Mouse (Mus musculus) embryonic facial prominence, embryonic 12.5 days (tissue): Measurements from ENCODE around the gene Dnajc13. TPM values are rescaled to one million over a fixed set of nuclear protein-coding genes. Genes with fewer than 3 reads are reported as not detected.

Source experiments
- ATAC-seq: fragments of 200-750 bp; cut with Nextera tagmentation; 2 replicates; pipeline ENCODE4 v1.8.0; 2017; ENCODE audit not compliant: insufficient number of reproducible peaks, insufficient read depth, low FRiP score, low TSS enrichment
- H3K27ac ChIP-seq: fragments of 300-500 bp; sonication (generic); 2 replicates; pipeline ENCODE4 v1.5.1; 2016; ENCODE audit warnings: mild to moderate bottlenecking
- H3K27me3 ChIP-seq: fragments of 300-500 bp; sonication (generic); 2 replicates; pipeline ENCODE4 v1.6.1; 2016; ENCODE audit warnings: mild to moderate bottlenecking, moderate library complexity
- H3K36me3 ChIP-seq: fragments of 300-500 bp; sonication (generic); 2 replicates; pipeline ENCODE4 v1.6.1; 2016; ENCODE audit warnings: mild to moderate bottlenecking
- H3K4me1 ChIP-seq: fragments of 300-500 bp; sonication (generic); 2 replicates; pipeline ENCODE4 v1.6.1; 2016
- H3K4me2 ChIP-seq: fragments of 300-500 bp; sonication (generic); replicated peaks from 2 replicates; pipeline ENCODE4 v1.6.1; 2016; ENCODE audit warnings: mild to moderate bottlenecking, moderate library complexity
- H3K4me3 ChIP-seq: fragments of 300-500 bp; sonication (generic); 2 replicates; pipeline ENCODE4 v1.5.1; 2016; ENCODE audit warnings: mild to moderate bottlenecking
- H3K9ac ChIP-seq: fragments of 300-500 bp; sonication (generic); 2 replicates; pipeline ENCODE4 v1.6.1; 2016; ENCODE audit warnings: mild to moderate bottlenecking, moderate library complexity
- H3K9me3 ChIP-seq: fragments of 300-500 bp; sonication (generic); 2 replicates; pipeline ENCODE4 v1.6.1; 2016; ENCODE audit warnings: mild to moderate bottlenecking, moderate library complexity
- WGBS: fragments of 180-500 bp; shearing (Covaris S2); methylation state at CpG from one replicate; pipeline ENCODE4 v1.1.7; 2016; 5-methylcytosine and 5-hydroxymethylcytosine counted together
- polyA plus RNA-seq: library from polyadenylated mRNA; unstranded; fragments of >200 nt; fragmentation: Nextera tagmentation; extraction: Ambion mirVana; gene quantifications from 2 replicates; pipeline ENCODE4 v1.2.1, GENCODE M21; 2016

Dnajc13 gene
- polyA plus RNA-seq, 1 experiment from 2014 or later: 23.4 TPM

DNA sequence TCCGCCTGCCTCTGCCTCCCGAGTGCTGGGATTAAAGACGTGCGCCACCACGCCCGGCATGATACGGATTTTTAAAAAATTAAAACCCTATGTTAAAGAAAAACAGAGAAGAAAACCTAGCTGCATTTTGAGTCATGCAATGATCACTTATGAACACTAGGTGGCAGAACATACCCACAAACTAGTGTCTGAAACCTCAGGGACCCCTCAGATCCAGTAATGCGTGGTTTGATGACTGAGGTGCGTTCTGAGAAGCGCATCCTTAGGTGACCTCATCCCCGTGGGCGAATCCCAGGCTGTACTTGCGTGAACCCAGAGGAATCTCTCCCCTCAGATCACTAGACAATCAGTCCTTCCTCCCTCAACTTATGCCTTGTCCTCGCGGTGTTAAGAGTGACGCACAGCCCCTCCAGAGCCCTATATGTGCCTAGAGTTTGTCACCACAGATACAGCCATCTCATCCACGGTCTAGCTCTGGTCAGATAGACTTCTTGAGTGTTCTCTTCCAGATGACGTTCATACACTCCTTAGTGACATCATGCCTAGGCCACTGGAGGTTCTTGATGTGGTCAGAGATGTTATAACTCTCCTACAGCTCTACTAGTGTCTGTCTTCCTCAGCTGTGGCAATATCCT is 14.9 kb upstream of the Dnajc13 start:
- H3K36me3 ChIP-seq: no peaks in the 10 kb centered on the region
- H3K4me2 ChIP-seq: no peak overlapping the region
- no peaks in the 10 kb centered on the region for H3K27me3 ChIP-seq
- H3K4me3 ChIP-seq: no peak overlapping the region
- no peaks in the 10 kb centered on the region for H3K9me3 ChIP-seq
- H3K27ac ChIP-seq: no peak overlapping the region
- H3K4me1 ChIP-seq: no peaks in the 10 kb centered on the region
- no peak for ATAC-seq
- H3K9ac ChIP-seq: no peak overlapping the region
- 22% methylated on average over 18 of the region's 18 CpGs for WGBS

DNA sequence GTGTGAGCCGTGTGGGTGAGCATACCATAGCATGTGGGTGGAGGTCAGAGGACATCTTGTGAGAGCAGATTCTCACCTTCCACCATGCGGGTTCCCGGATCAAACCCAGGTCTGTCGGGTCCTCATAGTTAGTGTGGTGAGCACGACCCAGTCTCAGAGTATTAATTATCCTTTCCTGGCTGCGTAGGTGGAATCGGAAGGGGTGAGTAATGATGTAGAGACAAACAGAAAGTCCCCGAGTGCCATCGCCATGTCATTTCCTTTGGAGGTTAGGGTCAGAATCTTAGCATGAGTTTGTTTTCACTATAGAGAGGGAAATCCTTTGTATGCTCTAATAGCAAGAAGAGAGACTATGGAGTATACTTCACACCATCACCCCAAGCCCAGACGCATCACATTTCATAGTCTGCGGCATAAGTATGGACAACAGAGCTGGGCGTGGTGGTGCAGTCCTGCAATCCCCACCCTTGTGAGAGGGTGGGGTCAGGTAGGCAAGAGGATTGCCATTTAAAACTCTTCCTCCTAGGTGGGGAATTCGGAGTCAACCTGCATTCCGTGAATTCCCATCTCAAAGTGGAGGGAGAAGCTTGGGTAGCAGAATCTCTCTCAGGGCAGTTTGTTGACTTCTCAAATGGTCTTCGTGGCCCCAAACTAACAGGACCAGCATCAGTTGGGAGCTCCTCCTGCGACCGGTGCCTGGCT is 12.5 kb upstream of the Dnajc13 start:
- 85% methylated on average over 17 of the region's 17 CpGs for WGBS
- no peak overlapping the region for H3K4me2 ChIP-seq
- no peak overlapping the region for H3K9ac ChIP-seq
- H3K27me3 ChIP-seq: no peaks in the 10 kb centered on the region
- no peak overlapping the region for H3K4me3 ChIP-seq
- H3K9me3 ChIP-seq: no peaks in the 10 kb centered on the region
- no peak overlapping the region for H3K27ac ChIP-seq
- no peak for ATAC-seq
- H3K36me3 ChIP-seq: no peaks in the 10 kb centered on the region
- H3K4me1 ChIP-seq: no peaks in the 10 kb centered on the region

GRCm38 (mm10) chr9:104272057-104272456 is 9.3 kb upstream of the Dnajc13 start:
- no peaks in the 10 kb centered on the region for H3K9me3 ChIP-seq
- no peaks in the 10 kb centered on the region for H3K36me3 ChIP-seq
- H3K9ac ChIP-seq: no peak overlapping the region
- WGBS: 85% methylated on average over 4 of the region's 4 CpGs
- ATAC-seq: no peak
- H3K4me2 ChIP-seq: no peak overlapping the region
- H3K27me3 ChIP-seq: no peaks in the 10 kb centered on the region
- H3K4me1 ChIP-seq: no peaks in the 10 kb centered on the region
- no peak overlapping the region for H3K27ac ChIP-seq
- no peak overlapping the region for H3K4me3 ChIP-seq

- Histone ChIP-seq H3K4me1 (no peaks in the 10 kb centered on the region), H3K27me3 (no peaks in the 10 kb centered on the region)
These were observed 8.9 kb upstream of the Dnajc13 start for GRCm38 (mm10) chr9:104271642-104272041.

DNA sequence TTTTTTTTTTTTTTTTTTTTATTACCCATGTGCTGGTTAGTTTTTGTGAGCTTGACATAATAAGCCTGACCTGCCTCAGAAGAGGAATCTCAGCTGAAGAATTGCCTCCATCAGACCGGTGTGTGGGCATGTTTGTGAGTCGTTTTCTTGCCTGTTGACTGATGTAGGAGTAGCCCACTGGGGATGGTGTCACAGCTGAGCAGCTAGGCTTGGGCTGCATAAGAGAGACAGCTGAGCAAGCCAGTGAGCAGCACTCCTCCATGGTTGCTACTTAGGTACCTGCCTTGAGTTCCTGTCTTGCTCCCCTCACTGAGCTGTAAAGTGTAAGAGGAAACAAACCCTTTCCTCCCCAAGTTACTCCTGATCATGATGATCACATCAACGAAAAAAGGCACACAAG is 7.2 kb upstream of the Dnajc13 start:
- no peaks in the 10 kb centered on the region for H3K36me3 ChIP-seq
- no peaks in the 10 kb centered on the region for H3K27me3 ChIP-seq
- no peaks in the 10 kb centered on the region for H3K9me3 ChIP-seq
- no peak overlapping the region for H3K4me3 ChIP-seq
- no peak overlapping the region for H3K27ac ChIP-seq
- H3K4me1 ChIP-seq: no peaks in the 10 kb centered on the region
- H3K4me2 ChIP-seq: no peak overlapping the region
- ATAC-seq: no peak
- H3K9ac ChIP-seq: no peak overlapping the region
- WGBS: 81% methylated on average over 3 of the region's 3 CpGs

More at GRCm38 (mm10) chr9:104271642-104272041, 8.9 kb upstream of the Dnajc13 start:
- WGBS: 75% methylated on average over 4 of the region's 4 CpGs
- Histone ChIP-seq H3K9ac (no peak overlapping the region), H3K36me3 (no peaks in the 10 kb centered on the region), H3K4me2 (no peak overlapping the region), H3K4me3 (no peak overlapping the region), H3K27ac (no peak overlapping the region), H3K9me3 (no peaks in the 10 kb centered on the region)
- no peak for ATAC-seq

DNA sequence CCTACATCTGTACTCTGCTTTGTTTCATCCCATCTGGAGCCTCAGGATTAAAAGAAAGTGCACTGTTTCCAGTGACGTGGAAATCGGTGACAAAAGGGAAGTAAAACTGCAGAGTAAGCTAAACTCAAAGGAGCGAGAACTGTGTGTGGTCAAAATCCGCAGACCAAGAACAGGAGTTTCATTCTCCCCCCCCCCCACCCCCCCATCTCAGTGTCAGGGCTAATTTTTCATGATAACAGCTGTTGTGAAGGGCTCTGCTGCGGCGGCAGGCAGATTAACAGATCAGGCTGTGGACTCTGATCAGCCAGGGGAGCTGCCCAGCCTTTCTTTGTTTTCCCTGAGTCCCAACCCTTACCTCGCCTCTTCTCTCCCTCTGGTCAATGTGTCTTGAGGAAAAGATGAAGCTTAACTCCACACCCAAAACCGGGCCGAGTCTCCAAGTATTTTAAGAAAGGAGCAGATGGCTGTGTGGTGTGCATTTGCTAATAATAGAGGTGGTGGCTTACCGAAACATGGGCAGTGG is 6.7 kb upstream of the Dnajc13 start:
- H3K27ac ChIP-seq: no peak overlapping the region

DNA sequence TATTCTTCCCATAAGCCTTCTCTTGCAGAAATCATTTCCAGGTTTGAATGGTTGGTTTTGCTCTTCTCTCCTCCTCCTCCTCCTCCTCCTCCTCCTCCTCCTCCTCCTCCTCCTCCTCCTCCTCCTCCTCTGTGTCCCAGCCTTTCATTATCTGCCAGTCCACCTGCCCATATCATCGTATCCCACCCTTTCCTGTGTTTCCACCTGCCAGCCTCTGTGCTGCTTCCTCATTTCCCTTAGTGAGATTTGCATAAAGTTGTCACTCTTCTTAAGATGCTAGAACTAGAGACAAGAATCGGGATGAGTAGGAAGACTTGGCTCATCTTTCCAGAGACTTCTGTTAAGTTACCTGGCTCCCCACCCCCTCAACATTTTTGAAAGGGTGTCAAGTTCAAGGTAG is 1.8 kb upstream of the Dnajc13 start:
- Histone ChIP-seq H3K9me3 (no peaks in the 10 kb centered on the region), H3K4me2 (no peak overlapping the region), H3K36me3 (no peaks in the 10 kb centered on the region), H3K4me3 (no peak overlapping the region), H3K9ac (no peak overlapping the region), H3K27me3 (no peaks in the 10 kb centered on the region), H3K27ac (no peak overlapping the region), H3K4me1 (peaks cover 18% of the 10 kb centered on the region)
- ATAC-seq: no peak
- WGBS: 74% methylated on average over 1 of the region's 2 CpGs

More for the DNA sequence above, 6.7 kb upstream of the Dnajc13 start:
- no peaks in the 10 kb centered on the region for H3K4me1 ChIP-seq
- no peaks in the 10 kb centered on the region for H3K9me3 ChIP-seq
- no peak overlapping the region for H3K4me3 ChIP-seq
- H3K9ac ChIP-seq: no peak overlapping the region
- 40% methylated on average over 10 of the region's 10 CpGs for WGBS
- no peaks in the 10 kb centered on the region for H3K27me3 ChIP-seq
- no peak overlapping the region for H3K4me2 ChIP-seq
- no peaks in the 10 kb centered on the region for H3K36me3 ChIP-seq
- ATAC-seq: no peak

DNA sequence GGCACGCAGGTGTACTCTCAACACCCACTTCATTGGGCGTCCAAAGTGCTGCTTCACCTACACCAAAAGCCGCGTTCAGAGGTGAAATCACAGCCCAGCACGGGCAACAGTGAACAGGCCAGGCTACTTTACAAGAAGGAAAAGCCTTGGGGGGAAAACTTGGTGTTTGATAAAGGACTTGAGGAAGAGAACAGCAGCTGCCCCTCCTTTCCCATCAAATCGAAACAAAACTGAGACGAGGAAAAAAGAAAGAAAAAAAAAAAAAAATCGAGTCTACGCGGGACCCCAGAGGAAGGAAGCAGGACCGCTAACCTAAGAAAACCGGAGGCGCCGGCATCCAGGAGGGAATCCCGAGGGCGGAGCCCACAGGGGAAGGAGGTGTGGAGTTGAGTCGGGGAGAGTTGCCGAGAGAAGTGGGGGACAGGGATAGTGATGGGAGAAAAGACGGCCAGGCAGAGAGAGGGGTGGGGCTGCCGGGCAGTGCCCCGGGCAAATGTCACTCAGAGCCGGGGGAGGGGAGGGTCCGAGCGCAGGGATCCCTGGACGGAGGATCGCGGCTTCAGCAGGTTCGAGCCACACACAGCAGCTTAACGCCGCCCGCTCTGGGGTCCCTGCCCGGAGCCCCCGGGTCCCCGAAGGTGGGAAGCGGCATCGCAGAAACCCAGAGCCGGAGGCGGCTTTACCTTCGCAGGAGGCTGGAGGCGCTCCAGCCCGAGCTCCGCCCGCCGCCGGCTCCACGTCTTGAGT is 541 bp downstream of the Dnajc13 start:
- Histone ChIP-seq H3K4me3 (peak overlapping the region; percentile 80), H3K4me1 (peaks cover 20% of the 10 kb centered on the region), H3K27me3 (no peaks in the 10 kb centered on the region), H3K27ac (peak overlapping the region; percentile 89), H3K4me2 (peak overlapping the region; percentile 82), H3K9me3 (no peaks in the 10 kb centered on the region), H3K36me3 (no peaks in the 10 kb centered on the region), H3K9ac (peak overlapping the region; percentile 79)
- ATAC-seq: peak; percentile 65
- WGBS: under 1% methylated on average over 37 of the region's 46 CpGs

GRCm38 (mm10) chr9:104260306-104260705 is 2.4 kb downstream of the Dnajc13 start:
- H3K27me3 ChIP-seq: no peaks in the 10 kb centered on the region
- H3K4me2 ChIP-seq: 0 out of 2 replicates have a peak overlapping the region, but pooled peaks have one; percentile 82
- no peaks in the 10 kb centered on the region for H3K9me3 ChIP-seq
- no peak overlapping the region for H3K4me3 ChIP-seq
- no peak overlapping the region for H3K9ac ChIP-seq
- H3K4me1 ChIP-seq: peaks cover 20% of the 10 kb centered on the region
- no peak overlapping the region for H3K27ac ChIP-seq
- 53% methylated on average over 4 of the region's 4 CpGs for WGBS
- no peak for ATAC-seq
- no peaks in the 10 kb centered on the region for H3K36me3 ChIP-seq

DNA sequence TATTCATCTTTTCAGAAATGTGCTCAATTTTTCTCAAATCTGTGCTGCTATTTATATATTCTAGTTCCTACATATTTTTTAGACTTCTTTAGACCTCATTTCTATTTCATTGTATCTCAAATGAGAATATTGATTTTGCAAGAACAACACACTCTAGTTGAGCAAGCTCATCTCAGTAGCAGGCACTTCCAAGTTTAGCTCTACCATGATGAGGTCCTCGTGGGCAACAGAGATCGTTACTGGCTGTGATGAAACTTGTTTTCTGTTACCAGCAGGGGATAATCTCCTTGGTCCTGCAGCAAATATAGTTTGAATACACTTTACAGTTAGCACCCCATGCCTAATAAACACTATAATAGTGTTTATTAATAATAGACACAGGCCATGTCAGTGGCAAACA is 6.6 kb downstream of the Dnajc13 start:
- Histone ChIP-seq H3K9ac (no peak overlapping the region), H3K4me2 (no peak overlapping the region), H3K9me3 (no peaks in the 10 kb centered on the region), H3K27ac (no peak overlapping the region), H3K4me3 (no peak overlapping the region), H3K27me3 (no peaks in the 10 kb centered on the region), H3K4me1 (peaks cover 12% of the 10 kb centered on the region), H3K36me3 (no peaks in the 10 kb centered on the region)
- ATAC-seq: no peak
- 81% methylated on average over 2 of the region's 2 CpGs for WGBS

- no peak overlapping the region for H3K27ac ChIP-seq
- WGBS: 72% methylated on average over 9 of the region's 9 CpGs
- no peak for ATAC-seq
- H3K9ac ChIP-seq: no peak overlapping the region
- no peak overlapping the region for H3K4me2 ChIP-seq
- no peaks in the 10 kb centered on the region for H3K9me3 ChIP-seq
- 0 out of 2 replicates have a peak, but pooled peaks cover 2% of the 10 kb centered on the region for H3K4me1 ChIP-seq
- H3K36me3 ChIP-seq: no peaks in the 10 kb centered on the region
- no peaks in the 10 kb centered on the region for H3K27me3 ChIP-seq
- no peak overlapping the region for H3K4me3 ChIP-seq
These were observed 8.1 kb downstream of the Dnajc13 start for GRCm38 (mm10) chr9:104254408-104255180.
